In genomic region chr9:106386181-106386864, GRCm38 (mm10) we compare ENCODE assay signal across 8 mouse cellular contexts. TPM values are rescaled to one million over a fixed set of nuclear protein-coding genes. Genes with fewer than 3 reads are reported as not detected.
A peak's percentile ranks its signal among the peaks of the same experiment; 100 is the strongest.
DNase-seq lines count a peak whose midpoint lies in the region; TF ChIP-seq lines count a peak whose summit lies in the region.
"Had no signal": no experiment of that assay in that cellular context is flagged by ENCODE, and none has a peak within 500 bp of the region (broad histone marks: within the 10 kb centered on the region; RNA-seq: fewer than 3 reads in every experiment).

No protein-coding gene starts in this region.

- H3K9ac ChIP-seq in ES-Bruce4 (ENCODE audit: low read depth, poor library complexity, severe bottlenecking) = no peak overlapping the region

- no peak for TF ChIP-seq EP300 in ES-Bruce4 (IDR thresholded peaks at IDR 0.05; ENCODE audit: insufficient read depth, low read depth, low read length)

- peaks cover 47% of the 10 kb centered on the region for H3K4me1 ChIP-seq in heart, embryonic 10.5 days
- peaks cover 8% of the 10 kb centered on the region for H3K4me1 ChIP-seq in ES-Bruce4 (ENCODE audit: control insufficient read depth, insufficient read depth, low read length)
- peaks cover 5% of the 10 kb centered on the region; the same call in 1 of the 2 replicates for H3K4me1 ChIP-seq in kidney, adult 2 months (ENCODE audit: control insufficient read depth, insufficient read depth, low read length)

- H3K27ac ChIP-seq in heart, embryonic 10.5 days = no peak overlapping the region
- H3K27ac ChIP-seq in ES-Bruce4 (ENCODE audit: insufficient read depth, low read length) = no peak overlapping the region
- no peak overlapping the region for H3K27ac ChIP-seq in kidney, adult 2 months (ENCODE audit: insufficient read depth, low read depth, low read length)

- H3K36me3 ChIP-seq in heart, embryonic 10.5 days = no peaks in the 10 kb centered on the region
- no peaks in the 10 kb centered on the region for H3K36me3 ChIP-seq in ES-Bruce4 (ENCODE audit: control insufficient read depth, insufficient read depth, low read length, poor library complexity, severe bottlenecking)
- no peaks in the 10 kb centered on the region for H3K36me3 ChIP-seq in kidney, adult 2 months (ENCODE audit: control insufficient read depth, insufficient read depth, low read length)

- DNase-seq in heart, adult 18-20 months = peak; percentile 72 to 81
- no peak for DNase-seq in heart, embryonic 10.5 days (ENCODE audit: low spot score)
- peak; percentile 52 to 53 for DNase-seq in B cell, adult 2 months
- peak; percentile 40 for DNase-seq in induced T-regulatory cell, adult 2 months (ENCODE audit: low read depth)
- DNase-seq in urinary bladder, postnatal 36 days (ENCODE audit: low spot score in 2 of 2) = no peak
- no peak for DNase-seq in kidney, adult 2 months
- DNase-seq: cerebellum, postnatal 14 days had no signal

- no peak overlapping the region for H3K4me3 ChIP-seq in heart, embryonic 10.5 days
- H3K4me3 ChIP-seq in ES-Bruce4 (ENCODE audit: low read depth, low read length) = 0 out of 2 replicates have a peak overlapping the region, but pooled peaks have one; percentile 5
- no peak overlapping the region for H3K4me3 ChIP-seq in kidney, adult 2 months (ENCODE audit: insufficient read depth, low read depth, low read length)

- H3K9me3 ChIP-seq in heart, embryonic 10.5 days = no peaks in the 10 kb centered on the region
- H3K9me3 ChIP-seq in ES-Bruce4 (replicated peaks; ENCODE audit: control insufficient read depth, insufficient read depth, low read length, poor library complexity, severe bottlenecking) = no peaks in the 10 kb centered on the region

- WGBS in heart, embryonic 10.5 days = 87% methylated on average over 12 of the region's 12 CpGs
- WGBS in kidney, adult 2 months = 55% methylated on average over 12 of the region's 12 CpGs

- peaks cover 6% of the 10 kb centered on the region; the same call in 1 of the 2 replicates for H3K27me3 ChIP-seq in heart, embryonic 10.5 days (ENCODE audit: insufficient read depth, poor library complexity, severe bottlenecking)
- H3K27me3 ChIP-seq in ES-Bruce4 (ENCODE audit: control insufficient read depth, insufficient read depth, low read length, poor library complexity, severe bottlenecking) = no peaks in the 10 kb centered on the region
- no peaks in the 10 kb centered on the region for H3K27me3 ChIP-seq in kidney, adult 2 months (replicated peaks; ENCODE audit: control insufficient read depth, insufficient read depth, low read length)

- TF ChIP-seq CTCF in ES-Bruce4 (IDR thresholded peaks at IDR 0.05; ENCODE audit: low read depth, low read length) = no peak
- no peak for TF ChIP-seq CTCF in kidney, adult 2 months (conservative IDR thresholded peaks at IDR 0.05; ENCODE audit: insufficient read depth, insufficient read length, low read depth, low read length)

- no peak for TF ChIP-seq POLR2A in ES-Bruce4 (IDR thresholded peaks at IDR 0.05; ENCODE audit: insufficient read depth, low read length)
- TF ChIP-seq POLR2A in kidney, adult 2 months (IDR thresholded peaks at IDR 0.05; ENCODE audit: low read depth, low read length) = no peak

RNA-seq across cellular contexts. Expression of gene Dusp7, which starts 17.9 kb away (rescaled TPM):
- total RNA-seq in heart, adult 18-20 months (2021) = 10 to 100 TPM; 45.5 to 46.2 TPM
- 14.4 and 21.0 TPM in 2 replicates for polyA plus RNA-seq in heart, embryonic 10.5 days (2016; fragmentation: Nextera tagmentation; extraction: Ambion mirVana)
- 22.4 and 22.6 TPM in 2 replicates for polyA plus RNA-seq in ES-Bruce4 (2011; ENCODE audit: insufficient read depth, insufficient read length, low read depth, missing spikeins)
- 38.8 and 44.1 TPM in 2 replicates for polyA plus RNA-seq in kidney, adult 2 months (2012; rRNA removed)

RNA-seq across cellular contexts. Expression of gene Rpl29, which starts 42.9 kb away (rescaled TPM):
- total RNA-seq in heart, adult 18-20 months (2021) = 100 to 1,000 TPM; 272 to 273 TPM
- 735 and 862 TPM in 2 replicates for polyA plus RNA-seq in heart, embryonic 10.5 days (2016; fragmentation: Nextera tagmentation; extraction: Ambion mirVana)
- polyA plus RNA-seq in ES-Bruce4 (2011; ENCODE audit: insufficient read depth, insufficient read length, low read depth, missing spikeins) = 237 and 294 TPM in 2 replicates
- 452 and 521 TPM in 2 replicates for polyA plus RNA-seq in kidney, adult 2 months (2012; rRNA removed)

RNA-seq across cellular contexts. Expression of gene Acy1, which starts 51.8 kb away (rescaled TPM):
- total RNA-seq in heart, adult 18-20 months (2021) = 10 to 100 TPM; 26.1 to 26.8 TPM
- 31.2 and 45.1 TPM in 2 replicates for polyA plus RNA-seq in heart, embryonic 10.5 days (2016; fragmentation: Nextera tagmentation; extraction: Ambion mirVana)
- polyA plus RNA-seq in ES-Bruce4 (2011; ENCODE audit: insufficient read depth, insufficient read length, low read depth, missing spikeins) = 33.9 and 36.0 TPM in 2 replicates
- 141 and 154 TPM in 2 replicates for polyA plus RNA-seq in kidney, adult 2 months (2012; rRNA removed)

Comparison
In these comparisons a context has a peak if more than half of its experiments do, and no peak if none do; other contexts are left out.
1. DNase-seq: peak in heart, adult 18-20 months (2 of 2), B cell, adult 2 months (2 of 2) and induced T-regulatory cell, adult 2 months (single experiment); none in heart, embryonic 10.5 days (single experiment), urinary bladder, postnatal 36 days (0 of 2) and kidney, adult 2 months (single experiment).